Mouse (Mus musculus) stomach, embryonic 16.5 days (tissue): ENCODE measurements around the gene Snai1. TPM values are rescaled to one million over a fixed set of nuclear protein-coding genes. Genes with fewer than 3 reads are reported as not detected.
A peak's percentile ranks its signal among the peaks of the same experiment; 100 is the strongest.

Experiments used
- ATAC-seq: fragments of 200-750 bp; cut with Nextera tagmentation; 2 replicates; pipeline ENCODE4 v1.8.0; 2017; ENCODE audit warnings: moderate number of reproducible peaks, moderate TSS enrichment; ENCODE audit not compliant: insufficient read depth, low FRiP score
- H3K27ac ChIP-seq: fragments of 300-500 bp; sonication (generic); 2 replicates; pipeline ENCODE4 v1.5.1; 2014; ENCODE audit warnings: low read length
- H3K27me3 ChIP-seq: fragments of 300-500 bp; sonication (generic); 2 replicates; pipeline ENCODE4 v1.6.1; 2014; ENCODE audit warnings: low read length, control low read depth, mixed read lengths; ENCODE audit not compliant: control insufficient read depth, insufficient read depth
- H3K36me3 ChIP-seq: fragments of 300-500 bp; sonication (generic); 2 replicates; pipeline ENCODE4 v1.6.1; 2014; ENCODE audit warnings: low read length; ENCODE audit not compliant: control insufficient read depth, insufficient read depth
- H3K4me1 ChIP-seq: fragments of 300-500 bp; sonication (generic); 2 replicates; pipeline ENCODE4 v1.6.1; 2014; ENCODE audit warnings: low read length, control low read depth, mixed read lengths; ENCODE audit not compliant: control insufficient read depth, insufficient read depth
- H3K4me2 ChIP-seq: fragments of 300-500 bp; sonication (generic); 2 replicates; pipeline ENCODE4 v1.6.1; 2014; ENCODE audit warnings: low read depth, low read length, mixed read lengths
- H3K4me3 ChIP-seq: fragments of 300-500 bp; sonication (generic); replicated peaks from 2 replicates; pipeline ENCODE4 v1.5.1; 2014; ENCODE audit warnings: mild to moderate bottlenecking, low read length
- H3K9ac ChIP-seq: fragments of 300-500 bp; sonication (generic); 2 replicates; pipeline ENCODE4 v1.6.1; 2014; ENCODE audit warnings: low read length
- H3K9me3 ChIP-seq: fragments of 300-500 bp; sonication (generic); replicated peaks from 2 replicates; pipeline ENCODE4 v1.6.1; 2016; ENCODE audit warnings: low read length, control low read depth; ENCODE audit not compliant: control insufficient read depth
- WGBS: fragments of 180-500 bp; shearing (Covaris S2); extraction: QIAGEN DNeasy Blood & Tissue Kit; methylation state at CpG from one replicate; pipeline ENCODE4 v1.1.7; 2014; 5-methylcytosine and 5-hydroxymethylcytosine counted together
- polyA plus RNA-seq: library from polyadenylated mRNA; unstranded; fragments of >200 nt; fragmentation: Nextera tagmentation; extraction: Ambion mirVana; gene quantifications from 2 replicates; pipeline ENCODE4 v1.2.1, GENCODE M21; 2015

Gene Snai1
- polyA plus RNA-seq, 1 experiment from 2014 or later: 15.9 TPM

DNA sequence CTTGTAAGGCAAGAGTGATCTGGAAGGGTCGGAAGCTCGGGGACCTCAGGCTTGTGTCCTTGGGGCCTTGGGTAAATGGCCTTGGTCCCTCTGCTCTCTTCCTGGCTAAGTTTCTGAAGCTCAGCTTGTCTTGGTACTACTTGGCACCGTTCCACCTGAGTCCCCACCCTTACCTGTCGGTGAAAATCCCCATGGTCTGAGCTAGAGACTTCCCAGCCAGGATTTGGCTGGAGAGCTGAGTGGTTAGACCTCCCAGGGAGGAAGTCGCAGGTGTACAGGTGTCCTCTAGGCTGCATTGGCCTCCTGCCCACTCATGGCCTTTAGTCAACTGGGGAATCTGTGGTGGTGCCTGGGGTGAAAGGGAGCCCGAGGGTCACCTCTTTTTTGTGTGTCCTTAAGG, 32.8 kb downstream of the Snai1 start:
- Histone ChIP-seq H3K4me2 (no peak overlapping the region), H3K36me3 (no peaks in the 10 kb centered on the region), H3K27me3 (no peaks in the 10 kb centered on the region), H3K4me1 (peaks cover 12% of the 10 kb centered on the region), H3K9me3 (no peaks in the 10 kb centered on the region), H3K4me3 (no peak overlapping the region), H3K27ac (peak overlapping the region; percentile 82; the same call in 1 of the 2 replicates), H3K9ac (peak overlapping the region; percentile 36; the same call in 1 of the 2 replicates)
- no peak for ATAC-seq
- 84% methylated on average over 6 of the region's 6 CpGs for WGBS

DNA sequence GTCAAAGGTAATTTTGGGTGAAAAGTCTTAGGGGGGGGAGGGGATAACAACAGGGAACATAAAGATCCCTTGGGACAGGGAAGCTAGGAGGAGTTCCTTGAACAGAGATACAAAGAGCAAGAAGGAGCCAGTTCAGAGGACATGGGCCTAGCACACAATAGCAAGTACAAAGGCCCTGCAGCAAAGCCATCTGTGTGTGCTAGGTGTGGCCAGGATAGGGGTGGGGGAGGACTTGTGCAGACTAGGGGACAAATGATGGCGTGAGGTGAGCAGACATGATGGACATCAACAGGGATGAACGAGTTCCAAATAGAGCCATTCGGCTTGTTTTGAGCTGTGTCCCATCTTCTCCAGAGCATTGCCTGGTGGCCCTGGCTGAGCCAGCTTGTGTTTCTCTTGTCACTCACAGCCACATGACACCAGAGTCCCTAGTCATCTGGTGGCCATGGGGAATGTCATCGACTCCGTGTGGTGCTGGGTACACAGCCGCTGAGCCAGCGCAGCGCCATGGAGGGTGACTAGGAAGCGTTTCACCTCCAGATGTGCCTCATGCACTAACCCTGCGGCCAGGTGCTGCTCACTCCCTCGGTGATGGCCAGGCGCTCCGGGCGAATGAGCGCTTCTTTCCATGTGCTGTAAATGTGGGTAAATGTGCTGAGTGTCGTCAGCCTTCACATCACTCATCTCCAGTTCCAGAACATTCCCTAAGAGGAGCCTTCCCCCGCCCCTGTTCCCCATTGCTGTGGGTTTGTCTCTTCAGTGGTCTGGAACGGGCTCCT, 33.6 kb downstream of the Snai1 start:
- no peak overlapping the region for H3K27ac ChIP-seq
- no peaks in the 10 kb centered on the region for H3K9me3 ChIP-seq

DNA sequence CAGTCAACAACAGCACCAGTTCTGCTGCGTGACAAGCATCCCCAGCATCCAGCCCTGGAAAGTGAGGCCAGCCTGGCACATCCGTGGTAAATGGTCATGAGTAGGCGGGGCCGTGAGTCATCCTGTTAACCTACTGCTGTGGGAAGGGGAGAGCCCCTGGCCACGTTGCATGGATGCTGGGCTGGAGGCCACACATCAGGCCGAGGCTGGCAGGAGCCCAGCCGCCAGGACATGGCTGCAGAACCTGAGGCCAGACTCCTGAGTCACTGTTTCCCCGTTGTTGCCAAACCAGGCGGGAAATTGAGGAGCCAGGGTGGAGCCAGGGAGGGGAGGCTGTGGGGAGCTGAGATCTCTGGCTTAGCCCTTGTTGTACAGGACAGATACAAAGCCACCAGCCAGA, 36.8 kb downstream of the Snai1 start:
- no peak for ATAC-seq
- Histone ChIP-seq H3K9me3 (no peaks in the 10 kb centered on the region), H3K4me3 (no peak overlapping the region), H3K27ac (no peak overlapping the region), H3K4me1 (peaks cover 13% of the 10 kb centered on the region), H3K4me2 (no peak overlapping the region), H3K36me3 (no peaks in the 10 kb centered on the region), H3K27me3 (no peaks in the 10 kb centered on the region), H3K9ac (no peak overlapping the region)
- WGBS: 54% methylated on average over 9 of the region's 9 CpGs

More for the DNA sequence above, 33.6 kb downstream of the Snai1 start:
- Histone ChIP-seq H3K4me3 (no peak overlapping the region), H3K4me2 (no peak overlapping the region), H3K36me3 (no peaks in the 10 kb centered on the region), H3K9ac (no peak overlapping the region), H3K4me1 (peaks cover 10% of the 10 kb centered on the region), H3K27me3 (no peaks in the 10 kb centered on the region)
- 84% methylated on average over 18 of the region's 18 CpGs for WGBS
- no peak for ATAC-seq

GRCm38 (mm10) chr2:167575581-167575980, 37.6 kb downstream of the Snai1 start:
- H3K4me3 ChIP-seq: no peak overlapping the region
- H3K4me2 ChIP-seq: no peak overlapping the region
- no peak overlapping the region for H3K27ac ChIP-seq
- no peaks in the 10 kb centered on the region for H3K36me3 ChIP-seq
- H3K9me3 ChIP-seq: no peaks in the 10 kb centered on the region
- no peaks in the 10 kb centered on the region for H3K27me3 ChIP-seq
- no peak overlapping the region for H3K9ac ChIP-seq
- peaks cover 6% of the 10 kb centered on the region for H3K4me1 ChIP-seq
- 86% methylated on average over 7 of the region's 7 CpGs for WGBS
- no peak for ATAC-seq

DNA sequence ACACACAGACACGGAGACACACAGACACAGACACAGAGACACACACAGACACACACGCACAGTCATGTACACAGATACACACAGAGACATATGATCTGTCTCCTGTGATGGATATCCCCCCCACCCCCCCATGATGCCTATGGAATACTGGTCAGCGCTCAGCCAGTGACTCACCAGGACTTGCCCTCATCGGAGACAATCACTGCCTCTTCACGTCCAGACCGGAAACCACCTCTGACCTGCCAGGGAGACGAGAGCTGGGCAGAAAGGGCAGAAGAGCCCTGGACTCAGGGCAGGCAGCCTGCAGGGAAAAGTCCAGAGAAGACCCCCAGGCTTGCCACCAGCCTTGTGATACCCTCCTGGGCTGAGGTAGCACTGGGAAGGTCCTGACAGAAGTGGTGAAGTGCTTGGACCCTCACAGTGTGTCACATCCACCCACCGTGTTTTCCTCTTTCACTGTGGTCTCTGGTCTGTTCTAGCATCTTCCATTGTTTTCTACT, 38.2 kb downstream of the Snai1 start:
- WGBS: 71% methylated on average over 8 of the region's 8 CpGs
- no peak for ATAC-seq

DNA sequence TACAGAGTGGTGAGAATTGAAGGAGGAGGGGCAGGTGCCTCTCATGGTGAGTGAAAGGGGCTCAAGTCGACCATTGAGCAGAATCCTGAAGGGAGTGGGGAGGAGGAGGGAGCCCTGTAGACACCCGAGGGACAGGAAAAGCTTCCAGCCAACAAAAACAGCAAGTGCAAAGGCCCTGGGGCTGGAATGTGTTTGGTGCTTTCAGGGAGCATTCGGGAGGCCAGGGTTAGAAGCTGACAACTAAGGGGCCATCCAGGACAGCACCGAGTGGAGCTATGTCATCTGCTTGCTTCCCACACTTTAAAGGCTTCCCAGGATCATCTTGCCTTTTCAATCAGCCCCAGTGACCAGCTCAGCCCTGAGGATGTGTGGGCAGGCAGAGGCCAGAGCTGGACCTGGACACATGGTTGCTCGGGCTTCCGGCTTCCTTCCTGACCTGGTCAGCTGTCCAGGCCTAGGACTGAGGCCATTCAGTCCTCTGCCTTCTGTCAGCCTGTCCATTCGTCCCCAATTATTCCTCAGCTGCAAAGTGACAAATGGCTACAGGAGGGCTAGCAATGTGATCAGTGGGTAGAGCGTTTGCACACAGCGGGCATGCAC, 39.3 kb downstream of the Snai1 start:
- ATAC-seq: no peak
- no peaks in the 10 kb centered on the region for H3K36me3 ChIP-seq
- no peak overlapping the region for H3K4me2 ChIP-seq
- no peak overlapping the region for H3K27ac ChIP-seq
- H3K4me3 ChIP-seq: no peak overlapping the region
- WGBS: 61% methylated on average over 9 of the region's 9 CpGs
- no peak overlapping the region for H3K9ac ChIP-seq
- H3K27me3 ChIP-seq: no peaks in the 10 kb centered on the region
- peaks cover 8% of the 10 kb centered on the region; the same call in 1 of the 2 replicates for H3K4me1 ChIP-seq
- H3K9me3 ChIP-seq: no peaks in the 10 kb centered on the region

More for the DNA sequence above, 38.2 kb downstream of the Snai1 start:
- H3K27me3 ChIP-seq: no peaks in the 10 kb centered on the region
- H3K9ac ChIP-seq: no peak overlapping the region
- H3K4me1 ChIP-seq: 0 out of 2 replicates have a peak, but pooled peaks cover 3% of the 10 kb centered on the region
- no peak overlapping the region for H3K4me3 ChIP-seq
- no peak overlapping the region for H3K4me2 ChIP-seq
- H3K36me3 ChIP-seq: no peaks in the 10 kb centered on the region
- H3K9me3 ChIP-seq: no peaks in the 10 kb centered on the region
- no peak overlapping the region for H3K27ac ChIP-seq

- Histone ChIP-seq H3K36me3 (no peaks in the 10 kb centered on the region), H3K4me1 (peaks cover 20% of the 10 kb centered on the region), H3K9me3 (no peaks in the 10 kb centered on the region), H3K4me2 (no peak overlapping the region), H3K4me3 (no peak overlapping the region), H3K27ac (no peak overlapping the region), H3K27me3 (no peaks in the 10 kb centered on the region), H3K9ac (no peak overlapping the region)
- WGBS: 30% methylated on average over 5 of the region's 5 CpGs
- no peak for ATAC-seq
Observed at GRCm38 (mm10) chr2:167578521-167578920, 40.5 kb downstream of the Snai1 start.

DNA sequence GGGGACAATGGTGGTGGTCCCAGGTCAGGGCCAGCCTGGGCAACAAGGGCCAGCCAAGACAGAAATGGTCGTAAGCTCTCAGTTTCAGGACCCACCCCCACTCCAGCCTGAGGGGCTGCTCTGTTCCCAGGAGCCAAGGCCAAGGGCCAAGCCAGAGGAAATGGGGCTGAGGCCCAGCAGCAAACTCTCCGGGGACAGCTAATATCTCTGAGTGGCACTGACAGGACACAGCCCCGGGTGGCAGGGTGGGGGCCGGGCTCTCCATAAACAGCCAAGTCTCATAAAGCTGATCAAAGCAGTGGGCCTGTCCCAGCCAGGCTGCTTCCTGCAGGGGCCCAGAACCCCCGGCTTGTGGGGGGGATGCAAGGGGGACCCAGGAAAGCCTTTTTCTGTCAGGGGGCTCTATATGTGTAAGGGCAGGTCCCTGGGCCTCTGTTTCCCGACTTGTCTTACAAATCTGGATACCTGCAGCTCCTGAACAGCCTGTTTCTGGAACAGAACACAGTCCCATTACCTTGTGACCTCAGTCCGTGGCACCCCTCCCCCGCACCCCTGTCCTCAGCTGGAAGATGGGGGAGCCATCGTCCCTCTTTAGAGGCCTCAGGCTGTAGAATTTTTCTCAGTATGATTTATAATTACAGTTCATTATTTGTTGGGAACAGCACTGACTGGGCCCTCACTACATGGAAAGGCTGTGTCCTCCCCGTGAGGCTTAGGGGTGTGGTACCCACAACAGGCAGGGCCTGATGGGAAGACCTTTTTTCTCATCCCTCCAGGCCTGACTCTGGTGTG, 45.4 kb downstream of the Snai1 start:
- Histone ChIP-seq H3K36me3 (no peaks in the 10 kb centered on the region), H3K27ac (peak overlapping the region; percentile 62), H3K9me3 (no peaks in the 10 kb centered on the region), H3K4me3 (no peak overlapping the region), H3K4me1 (peaks cover 43% of the 10 kb centered on the region), H3K4me2 (no peak overlapping the region), H3K9ac (peak overlapping the region; percentile 27), H3K27me3 (no peaks in the 10 kb centered on the region)
- 26% methylated on average over 10 of the region's 10 CpGs for WGBS
- ATAC-seq: peak; percentile 15

GRCm38 (mm10) chr2:167585273-167585672, 47.3 kb downstream of the Snai1 start:
- H3K9me3 ChIP-seq: no peaks in the 10 kb centered on the region
- no peak overlapping the region for H3K27ac ChIP-seq
- H3K9ac ChIP-seq: no peak overlapping the region
- ATAC-seq: no peak
- WGBS: 64% methylated on average over 2 of the region's 2 CpGs
- H3K4me3 ChIP-seq: no peak overlapping the region
- no peaks in the 10 kb centered on the region for H3K27me3 ChIP-seq
- no peak overlapping the region for H3K4me2 ChIP-seq
- H3K4me1 ChIP-seq: peaks cover 40% of the 10 kb centered on the region
- no peaks in the 10 kb centered on the region for H3K36me3 ChIP-seq
